Mouse (Mus musculus) cortical plate, adult 2 months (tissue): ENCODE data around the gene Ankrd6.

Experiments
- CTCF ChIP-seq: fragments of 200-500 bp; IDR thresholded peaks from 2 replicates; pipeline ENCODE4 v1.5.1; 2011; ENCODE audit warnings: mild to moderate bottlenecking, control low read depth, low read length; ENCODE audit not compliant: insufficient read depth; ENCODE audit errors: extremely low read depth
- POLR2A ChIP-seq: fragments of 200-500 bp; IDR thresholded peaks from 2 replicates; pipeline ENCODE4 v1.6.1; 2011; ENCODE audit warnings: mild to moderate bottlenecking, low read length, control low read depth; ENCODE audit not compliant: insufficient read depth; ENCODE audit errors: extremely low read depth

- TF ChIP-seq POLR2A: no peak
- no peak for TF ChIP-seq CTCF
These were observed 96.9 kb downstream of the Ankrd6 start for GRCm38 (mm10) chr4:32853609-32854188.
